Mouse (Mus musculus): ENCODE results near the gene 4930564D02Rik.

Gene 4930564D02Rik

GRCm38 (mm10) chr3:105058627-105059513, 7.8 kb upstream of the 4930564D02Rik start:
- DNase-seq (ENCODE audit: low spot score in 2 of 2), result peak; percentile 77 to 87

GRCm38 (mm10) chr3:105059911-105060310, 6.7 kb upstream of the 4930564D02Rik start:
- no peak for DNase-seq (ENCODE audit: low spot score in 2 of 2)

- DNase-seq (ENCODE audit: low spot score in 2 of 2), result no peak
These were observed 5.7 kb upstream of the 4930564D02Rik start for GRCm38 (mm10) chr3:105060992-105061391.

GRCm38 (mm10) chr3:105061496-105061895, 5.1 kb upstream of the 4930564D02Rik start:
- DNase-seq (ENCODE audit: low spot score in 2 of 2), result no peak

GRCm38 (mm10) chr3:105061991-105062390, 4.7 kb upstream of the 4930564D02Rik start:
- DNase-seq (ENCODE audit: low spot score in 2 of 2), result no peak

- DNase-seq (ENCODE audit: low spot score in 2 of 2), result no peak
These were observed 4.0 kb upstream of the 4930564D02Rik start for GRCm38 (mm10) chr3:105062676-105063075.

GRCm38 (mm10) chr3:105070553-105070952, 3.9 kb downstream of the 4930564D02Rik start:
- DNase-seq (ENCODE audit: low spot score in 2 of 2), result no peak

GRCm38 (mm10) chr3:105071251-105071650, 4.6 kb downstream of the 4930564D02Rik start:
- DNase-seq (ENCODE audit: low spot score in 2 of 2), result no peak

GRCm38 (mm10) chr3:105072536-105072935, 5.9 kb downstream of the 4930564D02Rik start:
- no peak for DNase-seq (ENCODE audit: low spot score in 2 of 2)

- no peak for DNase-seq (ENCODE audit: low spot score in 2 of 2)
These were observed 9.2 kb downstream of the 4930564D02Rik start for GRCm38 (mm10) chr3:105075796-105076195.

- peak; percentile 62 to 77 for DNase-seq (ENCODE audit: low spot score in 2 of 2)
These were observed 11.7 kb downstream of the 4930564D02Rik start for GRCm38 (mm10) chr3:105078231-105078826.

GRCm38 (mm10) chr3:105087344-105087743, 20.7 kb downstream of the 4930564D02Rik start:
- no peak for DNase-seq (ENCODE audit: low spot score in 2 of 2)

- DNase-seq (ENCODE audit: low spot score in 2 of 2), result no peak
These were observed 22.0 kb downstream of the 4930564D02Rik start for GRCm38 (mm10) chr3:105088638-105089037.

- DNase-seq (ENCODE audit: low spot score in 2 of 2), result no peak
These were observed 23.5 kb downstream of the 4930564D02Rik start for GRCm38 (mm10) chr3:105090147-105090546.

GRCm38 (mm10) chr3:105090981-105091380, 24.3 kb downstream of the 4930564D02Rik start:
- DNase-seq (ENCODE audit: low spot score in 2 of 2), result peak; percentile 24

- DNase-seq (ENCODE audit: low spot score in 2 of 2), result no peak
These were observed 26.3 kb downstream of the 4930564D02Rik start for GRCm38 (mm10) chr3:105092721-105093505.

- no peak for DNase-seq (ENCODE audit: low spot score in 2 of 2)
These were observed 27.8 kb downstream of the 4930564D02Rik start for GRCm38 (mm10) chr3:105094448-105094847.

- DNase-seq (ENCODE audit: low spot score in 2 of 2), result no peak
These were observed 28.4 kb downstream of the 4930564D02Rik start for GRCm38 (mm10) chr3:105095026-105095425.

- no peak for DNase-seq (ENCODE audit: low spot score in 2 of 2)
These were observed 30.9 kb downstream of the 4930564D02Rik start for GRCm38 (mm10) chr3:105097581-105097980.

GRCm38 (mm10) chr3:105099526-105100269, 33.1 kb downstream of the 4930564D02Rik start:
- DNase-seq (ENCODE audit: low spot score in 2 of 2), result no peak

GRCm38 (mm10) chr3:105100270-105100589, 33.6 kb downstream of the 4930564D02Rik start:
- DNase-seq (ENCODE audit: low spot score in 2 of 2), result no peak

GRCm38 (mm10) chr3:105105827-105106226, 39.2 kb downstream of the 4930564D02Rik start:
- DNase-seq (ENCODE audit: low spot score in 2 of 2), result no peak

Measured in frontal cortex, postnatal 14 days (tissue).